Mouse (Mus musculus) kidney, adult 2 months (tissue): ENCODE results near the gene Fbxo46.

Source experiments
- CTCF ChIP-seq: fragments of 200-500 bp; conservative IDR thresholded peaks from 2 replicates; pipeline ENCODE4 v1.5.1; 2011; ENCODE audit warnings: low read depth, mild to moderate bottlenecking, control low read depth, low read length, moderate library complexity, mixed read lengths; ENCODE audit not compliant: insufficient read depth, insufficient read length
- POLR2A ChIP-seq: fragments of 200-500 bp; IDR thresholded peaks from one replicate; pipeline ENCODE4 v1.6.1; 2011; ENCODE audit warnings: low read depth, low read length, control low read depth

DNA sequence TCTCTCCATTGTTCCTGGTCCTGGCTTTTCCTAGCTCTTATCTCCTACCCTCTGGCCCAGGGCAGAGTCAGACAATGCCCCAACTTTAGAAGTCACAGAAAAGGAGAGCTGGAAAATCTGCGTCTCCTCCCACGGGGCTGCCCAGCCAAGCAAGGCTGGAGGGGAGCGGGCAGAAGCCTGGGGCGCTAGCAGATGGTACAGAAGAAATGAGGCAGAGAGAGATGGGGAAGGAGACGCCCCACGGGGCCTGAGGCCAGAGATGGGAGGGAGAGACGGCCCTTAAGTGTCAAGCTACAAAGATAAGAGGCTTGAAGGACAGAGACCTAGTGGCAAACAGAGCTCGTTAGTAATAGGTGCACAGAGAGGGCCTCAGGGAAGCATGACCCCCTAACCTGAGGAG is 52.2 kb downstream of the Fbxo46 start:
- TF ChIP-seq CTCF (no peak), POLR2A (no peak)
